Comparison of ENCODE assay signal across 8 mouse cellular contexts in genomic region chr7:141061269-141061692, GRCm38 (mm10). TPM values are rescaled to one million over a fixed set of nuclear protein-coding genes. Genes with fewer than 3 reads are reported as not detected.
DNase-seq lines count a peak whose midpoint lies in the region; ATAC-seq and TF ChIP-seq lines count a peak whose summit lies in the region.
"Had no signal": no experiment of that assay in that cellular context is flagged by ENCODE, and none has a peak within 500 bp of the region (broad histone marks: within the 10 kb centered on the region; RNA-seq: fewer than 3 reads in every experiment).

No protein-coding gene starts in this region.

- H3K4me3 ChIP-seq in lung, postnatal 0 days (ENCODE audit: low read depth, low read length): peak overlapping the region; percentile 46
- H3K4me3 ChIP-seq in hindbrain, embryonic 16.5 days (ENCODE audit: low read length): peak overlapping the region; percentile 94

- H3K27ac ChIP-seq in lung, postnatal 0 days (ENCODE audit: low read length): no peak overlapping the region
- peak overlapping the region; percentile 91 for H3K27ac ChIP-seq in hindbrain, embryonic 16.5 days (ENCODE audit: low read depth, low read length)

- H3K4me2 ChIP-seq in lung, postnatal 0 days (replicated peaks; ENCODE audit: low read depth, low read length): peak overlapping the region; percentile 87
- H3K4me2 ChIP-seq in hindbrain, embryonic 16.5 days (ENCODE audit: low read length): peak overlapping the region; percentile 84

- no peaks in the 10 kb centered on the region for H3K9me3 ChIP-seq in lung, postnatal 0 days (ENCODE audit: low read length)
- H3K9me3 ChIP-seq in hindbrain, embryonic 16.5 days (ENCODE audit: control insufficient read depth, low read length): no peaks in the 10 kb centered on the region

- 0 out of 2 replicates have a peak, but pooled peaks cover 7% of the 10 kb centered on the region for H3K4me1 ChIP-seq in lung, postnatal 0 days (ENCODE audit: insufficient read depth, low read depth, low read length)
- H3K4me1 ChIP-seq in hindbrain, embryonic 16.5 days (ENCODE audit: control insufficient read depth, insufficient read depth, low read depth, low read length): peaks cover 18% of the 10 kb centered on the region

- H3K9ac ChIP-seq in lung, postnatal 0 days (replicated peaks; ENCODE audit: low read depth): no peak overlapping the region
- peak overlapping the region; percentile 99 for H3K9ac ChIP-seq in hindbrain, embryonic 16.5 days (ENCODE audit: low read depth, low read length)

- H3K27me3 ChIP-seq in lung, postnatal 0 days (replicated peaks; ENCODE audit: insufficient read depth, low read length): peaks cover 17% of the 10 kb centered on the region; the same call in 1 of the 2 replicates
- H3K27me3 ChIP-seq in hindbrain, embryonic 16.5 days (replicated peaks; ENCODE audit: control insufficient read depth, insufficient read depth, low read length): no peaks in the 10 kb centered on the region

- WGBS in lung, postnatal 0 days: 1% methylated on average over 37 of the region's 37 CpGs
- WGBS in hindbrain, embryonic 16.5 days: under 1% methylated on average over 37 of the region's 37 CpGs

- ATAC-seq in lung, postnatal 0 days: peak; percentile 25
- peak; percentile 53 for ATAC-seq in hindbrain, embryonic 16.5 days

- intact Hi-C loops in left cerebral cortex, postnatal 25 days (cut with DNase I): loop anchor here (2.0 kb wide), 1 partner anchor 204 kb away; the partner anchor contains the start of genes Bet1l, Gm45785 and Ric8a

- TF ChIP-seq EP300 in lung, postnatal 0 days (IDR thresholded peaks at IDR 0.05): no peak

- no peak for DNase-seq in lung, postnatal 0 days (ENCODE audit: low spot score)
- DNase-seq in lung, postnatal 25 days (ENCODE audit: low spot score): no peak
- peak; percentile 57 for DNase-seq in embryo, embryonic 10 days (ENCODE audit: low spot score)
- peak; percentile 45 for DNase-seq in naive thymus-derived CD4-positive, alpha-beta T cell, adult 2 months (ENCODE audit: low read depth)
- no peak for DNase-seq in adrenal gland, postnatal 25 days
- DNase-seq in left cerebral cortex, postnatal 25 days (ENCODE audit: low spot score in 2 of 2): no peak

- no peaks in the 10 kb centered on the region for H3K36me3 ChIP-seq in lung, postnatal 0 days (ENCODE audit: insufficient read depth, low read length)
- peaks cover 23% of the 10 kb centered on the region for H3K36me3 ChIP-seq in hindbrain, embryonic 16.5 days (ENCODE audit: control insufficient read depth, insufficient read depth, low read length)

- TF ChIP-seq CTCF in lung, postnatal 0 days (IDR thresholded peaks at IDR 0.05): no peak

RNA-seq across cellular contexts. Expression of gene B4galnt4, which starts 0.4 kb away (rescaled TPM):
- polyA plus RNA-seq in lung, postnatal 0 days (2015; fragmentation: Nextera tagmentation; extraction: Ambion mirVana): 0.13 and 0.20 TPM in 2 replicates
- polyA plus RNA-seq in hindbrain, embryonic 16.5 days (2015; fragmentation: Nextera tagmentation; extraction: Ambion mirVana): 53.3 and 55.0 TPM in 2 replicates
- total RNA-seq in adrenal gland, postnatal 25 days (2021): 2.5 and 3.6 TPM in 2 replicates
- 10 to 100 TPM; 79.6 to 84.3 TPM for total RNA-seq in left cerebral cortex, postnatal 25 days (2021)

RNA-seq across cellular contexts. Expression of gene Pkp3, which starts 16.7 kb away (rescaled TPM):
- polyA plus RNA-seq in lung, postnatal 0 days (2015; fragmentation: Nextera tagmentation; extraction: Ambion mirVana): 14.4 and 15.3 TPM in 2 replicates
- polyA plus RNA-seq in hindbrain, embryonic 16.5 days (2015; fragmentation: Nextera tagmentation; extraction: Ambion mirVana): 0.31 and 0.32 TPM in 2 replicates
- total RNA-seq in adrenal gland, postnatal 25 days (2021): 0.86 and 1.2 TPM in 2 replicates
- under 1 TPM in 1 of 2 experiments, not detected in 1; 0.21 TPM for total RNA-seq in left cerebral cortex, postnatal 25 days (2021)

RNA-seq across cellular contexts. Expression of gene Gm17387, which starts 32.4 kb away (rescaled TPM):
- polyA plus RNA-seq in lung, postnatal 0 days (2015; fragmentation: Nextera tagmentation; extraction: Ambion mirVana): not detected in 2 replicates
- polyA plus RNA-seq in hindbrain, embryonic 16.5 days (2015; fragmentation: Nextera tagmentation; extraction: Ambion mirVana): not detected in 2 replicates
- not detected in 2 replicates for total RNA-seq in adrenal gland, postnatal 25 days (2021)
- not detected for total RNA-seq in left cerebral cortex, postnatal 25 days (2021)
- polyA plus RNA-seq: spleen, adult 2 months had no signal

RNA-seq across cellular contexts. Expression of gene Sigirr, which starts 39.1 kb away (rescaled TPM):
- 27.1 and 30.5 TPM in 2 replicates for polyA plus RNA-seq in lung, postnatal 0 days (2015; fragmentation: Nextera tagmentation; extraction: Ambion mirVana)
- 3.2 and 3.3 TPM in 2 replicates for polyA plus RNA-seq in hindbrain, embryonic 16.5 days (2015; fragmentation: Nextera tagmentation; extraction: Ambion mirVana)
- total RNA-seq in adrenal gland, postnatal 25 days (2021): 4.5 and 5.0 TPM in 2 replicates
- total RNA-seq in left cerebral cortex, postnatal 25 days (2021): 1 to 10 TPM; 2.9 to 3.2 TPM

RNA-seq across cellular contexts. Expression of gene Ifitm6, which starts 43.6 kb away (rescaled TPM):
- polyA plus RNA-seq in lung, postnatal 0 days (2015; fragmentation: Nextera tagmentation; extraction: Ambion mirVana): 7.4 and 7.7 TPM in 2 replicates
- polyA plus RNA-seq in hindbrain, embryonic 16.5 days (2015; fragmentation: Nextera tagmentation; extraction: Ambion mirVana): 0.83 and 1.3 TPM in 2 replicates
- not detected in 2 replicates for total RNA-seq in adrenal gland, postnatal 25 days (2021)
- total RNA-seq in left cerebral cortex, postnatal 25 days (2021): not detected

Comparison
In these comparisons a context has a peak if more than half of its experiments do, and no peak if none do; other contexts are left out.
1. DNase-seq: peak in embryo, embryonic 10 days (single experiment) and naive thymus-derived CD4-positive, alpha-beta T cell, adult 2 months (single experiment); none in lung, postnatal 0 days (single experiment), lung, postnatal 25 days (single experiment), adrenal gland, postnatal 25 days (single experiment) and left cerebral cortex, postnatal 25 days (0 of 2).
2. RNA of gene B4galnt4, which starts 0.4 kb away (total RNA-seq): 79.6 to 84.3 TPM in left cerebral cortex, postnatal 25 days; 2.5 to 3.6 TPM in adrenal gland, postnatal 25 days; every median in the first group is over 10 times any median in the second.